Mouse (Mus musculus): ENCODE data around the gene Kir3dl1. TPM values are rescaled to one million over a fixed set of nuclear protein-coding genes. Genes with fewer than 3 reads are reported as not detected.

The Kir3dl1 gene
- not detected for total RNA-seq (2023)

DNA sequence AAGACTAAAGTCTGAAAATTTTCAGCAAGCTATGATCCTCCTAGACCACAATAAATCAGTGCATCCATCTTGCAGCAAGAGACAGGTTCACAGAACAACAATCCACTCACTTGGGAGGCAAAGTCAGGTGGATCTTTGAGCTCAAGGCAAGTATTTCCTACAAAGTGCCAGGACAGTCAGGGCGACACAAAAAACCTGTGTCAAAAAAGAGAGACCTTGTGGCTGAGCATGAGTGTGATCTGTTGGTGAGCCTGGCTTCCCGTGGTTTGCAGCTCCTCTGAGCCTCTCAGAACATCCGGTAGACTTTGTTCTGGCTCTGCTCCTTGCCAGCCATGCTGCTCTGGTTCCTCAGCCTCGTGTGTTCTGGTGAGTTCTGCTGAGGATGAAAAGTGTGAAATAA lies at the start of gene Kir3dl1:
Gene Kir3dl1, plus strand, starts transcription at position 301 of the 400 bp plus-strand sequence.

DNA sequence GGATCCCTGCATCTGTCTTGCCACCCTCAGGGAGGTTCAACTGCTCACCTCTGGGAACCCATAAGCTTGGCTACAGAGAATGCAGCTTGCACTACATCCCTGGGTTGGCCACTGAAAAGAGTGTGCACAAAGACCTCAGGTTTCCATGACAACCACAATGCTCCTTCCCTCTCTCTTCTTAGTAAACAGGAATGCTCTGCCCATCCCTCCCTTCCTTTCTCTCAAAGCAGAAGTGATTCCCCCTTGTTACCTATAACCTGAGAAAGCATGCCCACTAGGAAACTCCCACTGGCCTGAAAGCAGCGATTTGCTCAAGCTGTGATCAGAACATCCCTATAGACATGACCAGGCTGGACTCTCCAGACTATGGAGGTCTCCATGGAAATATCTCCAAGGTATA lies 26.2 kb downstream of the Kir3dl1 start, which contains the start of gene Kir3dl2:
Gene Kir3dl2, minus strand, starts transcription at position 101 of the 400 bp plus-strand sequence.

Other genes with a start within 250 kb of the Kir3dl1 start
- 10 to 100 TPM; 29.0 to 33.0 TPM for gene Bex3, start 247.7 kb upstream of the Kir3dl1 start, total RNA-seq (2023)
- not detected for gene Kir3dl2, start 26.1 kb downstream of the Kir3dl1 start, total RNA-seq (2023)
- gene Tceal3, start 72.8 kb downstream of the Kir3dl1 start, total RNA-seq (2023), result not detected
- gene Tceal1, start 190.0 kb downstream of the Kir3dl1 start, total RNA-seq (2023), result not detected
- gene Morf4l2, start 225.7 kb downstream of the Kir3dl1 start, total RNA-seq (2023), result 10 to 100 TPM; 86.6 to 92.3 TPM